Mouse (Mus musculus) myocyte (in vitro differentiated cells): ENCODE measurements around the gene Gm5475.

Experiments
- E2F4 ChIP-seq: IDR thresholded peaks from one replicate; pipeline ENCODE4 v1.6.1; 2011; ENCODE audit warnings: mild to moderate bottlenecking, control low read depth, moderate library complexity; ENCODE audit not compliant: insufficient read depth
- MAX ChIP-seq: IDR thresholded peaks from one replicate; pipeline ENCODE4 v1.6.1; 2011; ENCODE audit warnings: low read depth, mild to moderate bottlenecking, control low read depth
- MYOD1 ChIP-seq, 3 experiments: IDR thresholded peaks; one replicate each; pipeline ENCODE4 v1.6.1; 2011; ENCODE audit warnings: control low read depth in 2 of 3, low read depth in 2 of 3, mild to moderate bottlenecking in 2 of 3, moderate library complexity in 1 of 3; ENCODE audit not compliant: insufficient read length in 2 of 3, control insufficient read depth in 1 of 3
- POLR2A ChIP-seq: IDR thresholded peaks from one replicate; pipeline ENCODE4 v1.6.1; 2011; ENCODE audit warnings: low read depth, mild to moderate bottlenecking, control low read depth, moderate library complexity; ENCODE audit not compliant: insufficient read length
- POLR2AphosphoS2 ChIP-seq: IDR thresholded peaks from one replicate; pipeline ENCODE4 v1.6.1; 2011; ENCODE audit warnings: low read depth, control low read depth; ENCODE audit not compliant: insufficient read length
- TCF12 ChIP-seq: IDR thresholded peaks from one replicate; pipeline ENCODE4 v1.6.1; 2011; ENCODE audit warnings: mild to moderate bottlenecking, control low read depth; ENCODE audit not compliant: poor library complexity, insufficient read depth, severe bottlenecking
- TCF3 ChIP-seq: IDR thresholded peaks from one replicate; pipeline ENCODE4 v1.6.1; 2011; ENCODE audit warnings: low read depth, control low read depth; ENCODE audit not compliant: insufficient read length
- USF1 ChIP-seq: IDR thresholded peaks from one replicate; pipeline ENCODE4 v1.6.1; 2011; ENCODE audit warnings: low read depth, mild to moderate bottlenecking, control low read depth, moderate library complexity

DNA sequence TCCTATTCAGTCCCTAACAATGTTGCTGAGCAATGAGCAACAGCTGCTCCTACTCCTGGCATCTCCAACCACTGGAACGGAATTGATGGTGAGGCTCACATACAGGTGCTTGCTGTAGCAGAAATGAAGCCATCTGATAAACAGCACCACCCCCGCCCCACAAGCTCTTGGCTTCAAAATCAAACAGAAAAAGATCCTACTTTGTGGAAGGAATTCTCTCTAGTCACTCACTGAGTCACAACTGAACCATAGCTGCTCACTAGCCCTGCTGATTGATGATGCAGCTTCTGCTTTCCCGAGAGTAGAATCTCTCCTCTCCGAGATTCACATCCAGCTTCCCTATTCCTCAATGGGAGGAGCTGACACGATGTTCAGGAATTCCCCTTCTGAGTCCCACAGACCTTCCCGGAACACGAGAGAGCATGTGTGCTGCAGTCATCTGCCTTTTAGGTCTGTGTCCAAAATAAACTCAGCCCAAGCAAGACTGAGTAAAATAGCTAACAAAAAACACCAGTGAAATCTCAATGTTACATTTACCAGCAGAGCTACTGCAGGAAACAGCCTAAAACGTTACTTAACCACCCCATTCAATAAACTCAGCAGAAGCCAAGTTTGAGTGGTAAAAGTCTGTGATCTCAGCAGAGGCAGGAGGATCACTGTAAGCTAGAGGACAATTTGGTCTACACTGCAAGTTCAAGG lies 739 bp upstream of the Gm5475 start:
- peak; percentile 29 for TF ChIP-seq POLR2A
- TF ChIP-seq MAX: no peak
- no peak for TF ChIP-seq E2F4
- TF ChIP-seq USF1: no peak
- TF ChIP-seq TCF12: no peak
- TF ChIP-seq POLR2AphosphoS2: no peak
- peak; percentile 28 to 80 (median 77) for TF ChIP-seq MYOD1 (IDR thresholded peaks at IDR 0.05; ENCODE audit: control insufficient read depth in 1 of 3, insufficient read length in 2 of 3, low read depth in 2 of 3)
- TF ChIP-seq TCF3: no peak
